Mouse (Mus musculus) spleen, postnatal 4 days (tissue): ENCODE measurements around the gene Tmod3.
"Not testable (repeated sequence)": the region's sequence is repeated elsewhere in the genome, so short reads cannot be mapped to it uniquely, and the experiment has no call there.

Experiments used
- DNase-seq, 2 experiments: peaks; one replicate each; pipeline ENCODE4 v3.0.0; 2022; ENCODE audit warnings: low spot score in 2 of 2

Gene Tmod3

GRCm38 (mm10) chr9:75553719-75554118 is 5.7 kb downstream of the Tmod3 start:
- DNase-seq = no peak

- DNase-seq = no peak
Observed at GRCm38 (mm10) chr9:75551342-75551741, 8.1 kb downstream of the Tmod3 start.

GRCm38 (mm10) chr9:75549010-75549409 is 10.4 kb downstream of the Tmod3 start:
- no peak for DNase-seq

- DNase-seq = peak; percentile 69 to 80
Observed at GRCm38 (mm10) chr9:75546885-75547553, 12.4 kb downstream of the Tmod3 start.

GRCm38 (mm10) chr9:75545514-75545913 is 13.9 kb downstream of the Tmod3 start:
- DNase-seq = no peak

- no peak for DNase-seq
Observed at GRCm38 (mm10) chr9:75541497-75541896, 18.0 kb downstream of the Tmod3 start.

- no peak for DNase-seq
Observed at GRCm38 (mm10) chr9:75536422-75536821, 23.0 kb downstream of the Tmod3 start.

GRCm38 (mm10) chr9:75534431-75534962 is 25.0 kb downstream of the Tmod3 start:
- DNase-seq = no peak

- not testable (repeated sequence) for DNase-seq
Observed at GRCm38 (mm10) chr9:75532989-75533388, 26.5 kb downstream of the Tmod3 start.

- DNase-seq = no peak
Observed at GRCm38 (mm10) chr9:75532461-75532860, 27.0 kb downstream of the Tmod3 start.

- peak; percentile 39 to 63 for DNase-seq
Observed at GRCm38 (mm10) chr9:75529358-75529757, 30.1 kb downstream of the Tmod3 start.

- no peak for DNase-seq
Observed at GRCm38 (mm10) chr9:75528096-75528495, 31.4 kb downstream of the Tmod3 start.

- peak in 1 of 2 experiments; percentile 25 for DNase-seq
Observed at GRCm38 (mm10) chr9:75527368-75528059, 31.9 kb downstream of the Tmod3 start.

- no peak for DNase-seq
Observed at GRCm38 (mm10) chr9:75523646-75524045, 35.8 kb downstream of the Tmod3 start.

GRCm38 (mm10) chr9:75522217-75522616 is 37.2 kb downstream of the Tmod3 start:
- DNase-seq = no peak

- peak; percentile 54 to 70 for DNase-seq
Observed at GRCm38 (mm10) chr9:75521788-75522187, 37.7 kb downstream of the Tmod3 start.

- no peak for DNase-seq
Observed at GRCm38 (mm10) chr9:75520940-75521339, 38.5 kb downstream of the Tmod3 start.

GRCm38 (mm10) chr9:75517751-75518150 is 41.7 kb downstream of the Tmod3 start:
- DNase-seq = no peak

GRCm38 (mm10) chr9:75515464-75516113 is 43.9 kb downstream of the Tmod3 start:
- DNase-seq = no peak

- DNase-seq = no peak
Observed at GRCm38 (mm10) chr9:75511236-75511939, 48.1 kb downstream of the Tmod3 start.

- DNase-seq = no peak
Observed at GRCm38 (mm10) chr9:75504311-75504710, 55.1 kb downstream of the Tmod3 start.

GRCm38 (mm10) chr9:75498571-75498970 is 60.9 kb downstream of the Tmod3 start:
- DNase-seq = no peak
